Mouse (Mus musculus): Measurements from ENCODE around the gene Ift81.

GRCm38 (mm10) chr5:122560654-122561053 lies 53.7 kb downstream of the Ift81 start:
- TF ChIP-seq CTCF (IDR thresholded peaks at IDR 0.05) (no peak), EP300 (IDR thresholded peaks at IDR 0.05) (peak; percentile 51; the same call in 1 of the 2 replicates)
